Mouse (Mus musculus) liver, embryonic 16.5 days (tissue): ENCODE measurements around the gene Syt2. TPM values are rescaled to one million over a fixed set of nuclear protein-coding genes. Genes with fewer than 3 reads are reported as not detected.

ENCODE experiments used
- ATAC-seq: fragments of 200-750 bp; cut with Nextera tagmentation; 2 replicates; pipeline ENCODE4 v1.8.0; 2017; ENCODE audit warnings: low read depth, mild to moderate bottlenecking, moderate number of reproducible peaks, moderate library complexity
- H3K27ac ChIP-seq: fragments of 300-500 bp; sonication (generic); 2 replicates; pipeline ENCODE4 v1.5.1; 2014; ENCODE audit warnings: mild to moderate bottlenecking, low read length
- H3K27me3 ChIP-seq: fragments of 300-500 bp; sonication (generic); 2 replicates; pipeline ENCODE4 v1.6.1; 2014; ENCODE audit warnings: low read depth, low read length, mixed read lengths; ENCODE audit not compliant: control insufficient read depth, insufficient read depth
- H3K36me3 ChIP-seq: fragments of 300-500 bp; sonication (generic); 2 replicates; pipeline ENCODE4 v1.6.1; 2014; ENCODE audit warnings: mild to moderate bottlenecking; ENCODE audit not compliant: control insufficient read depth, insufficient read depth
- H3K4me1 ChIP-seq: fragments of 300-500 bp; sonication (generic); 2 replicates; pipeline ENCODE4 v1.6.1; 2014; ENCODE audit warnings: low read depth, low read length, mixed read lengths; ENCODE audit not compliant: control insufficient read depth
- H3K4me2 ChIP-seq: fragments of 300-500 bp; sonication (generic); 2 replicates; pipeline ENCODE4 v1.6.1; 2014; ENCODE audit warnings: low read depth, low read length, mixed read lengths
- H3K4me3 ChIP-seq: fragments of 300-500 bp; sonication (generic); 2 replicates; pipeline ENCODE4 v1.5.1; 2014; ENCODE audit warnings: low read depth, mild to moderate bottlenecking, low read length
- H3K9ac ChIP-seq: fragments of 300-500 bp; sonication (generic); 2 replicates; pipeline ENCODE4 v1.6.1; 2014; ENCODE audit warnings: low read depth, low read length
- H3K9me3 ChIP-seq: fragments of 300-500 bp; sonication (generic); replicated peaks from 2 replicates; pipeline ENCODE4 v1.6.1; 2016; ENCODE audit warnings: low read length; ENCODE audit not compliant: control insufficient read depth
- whole genome bisulfite sequencing: fragments of 180-500 bp; shearing (Covaris S2); extraction: QIAGEN DNeasy Blood & Tissue Kit; methylation state at CpG from one replicate; pipeline ENCODE4 v1.1.7; 2014; ENCODE audit not compliant: insufficient replicate concordance; 5-methylcytosine and 5-hydroxymethylcytosine counted together
- polyA plus RNA-seq: library from polyadenylated mRNA; unstranded; fragments of >200 nt; fragmentation: Nextera tagmentation; extraction: Ambion mirVana; gene quantifications from 2 replicates; pipeline ENCODE4 v1.2.1, GENCODE M21; 2015

Syt2 gene
- polyA plus RNA-seq, 1 experiment from 2014 or later, result 0.04 TPM

DNA sequence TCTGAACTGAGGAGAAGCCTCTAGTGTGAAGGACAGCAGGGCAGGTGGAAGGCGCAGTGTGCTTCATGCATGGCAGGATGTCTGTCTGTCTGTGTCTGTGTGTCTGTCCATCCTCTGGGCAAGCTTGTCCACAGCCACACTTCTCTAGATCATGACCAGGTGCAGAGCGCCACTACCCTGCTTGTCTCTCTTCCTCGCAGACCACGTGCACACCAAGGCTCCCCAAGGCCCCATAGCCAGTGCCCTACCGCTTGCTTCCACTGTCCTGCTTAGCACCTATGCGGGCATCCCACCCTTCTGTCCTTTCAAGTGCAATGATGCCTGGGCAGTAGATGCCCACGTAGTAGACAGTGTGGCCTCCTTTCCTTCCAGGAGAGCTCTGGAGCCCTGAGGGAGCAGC lies 80.0 kb downstream of the Syt2 start:
- H3K9ac ChIP-seq, result no peak overlapping the region
- no peak overlapping the region for H3K4me3 ChIP-seq
- no peaks in the 10 kb centered on the region for H3K4me1 ChIP-seq
- WGBS, result 74% methylated on average over 7 of the region's 7 CpGs
- H3K4me2 ChIP-seq, result no peak overlapping the region
- no peak for ATAC-seq
- H3K9me3 ChIP-seq, result no peaks in the 10 kb centered on the region
- H3K27me3 ChIP-seq, result no peaks in the 10 kb centered on the region
- no peaks in the 10 kb centered on the region for H3K36me3 ChIP-seq
- H3K27ac ChIP-seq, result no peak overlapping the region

DNA sequence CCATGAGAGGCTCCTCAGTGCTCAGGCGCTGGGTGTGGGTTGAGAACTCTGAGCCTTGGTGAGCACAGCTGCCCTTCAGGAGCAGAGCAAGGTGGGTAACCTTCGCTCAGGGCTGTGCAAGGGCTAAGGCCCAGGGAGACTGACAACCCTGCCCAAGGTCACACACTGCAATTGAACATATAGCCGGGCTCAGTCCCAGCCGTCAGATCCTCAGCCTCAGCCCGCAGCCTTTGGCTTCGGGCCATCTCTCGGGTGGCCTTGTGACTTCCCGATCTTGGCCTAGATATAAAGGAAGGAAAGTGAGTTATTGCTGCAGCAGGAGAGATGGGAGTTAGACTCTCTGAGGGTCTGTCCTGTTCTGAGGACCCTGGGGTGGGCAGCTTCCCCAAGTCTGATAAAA lies 80.8 kb downstream of the Syt2 start:
- ATAC-seq, result no peak

GRCm38 (mm10) chr1:134733659-134734058 lies 87.2 kb downstream of the Syt2 start:
- Histone ChIP-seq H3K27me3 (no peaks in the 10 kb centered on the region), H3K9ac (no peak overlapping the region), H3K4me3 (no peak overlapping the region), H3K36me3 (no peaks in the 10 kb centered on the region), H3K4me2 (no peak overlapping the region), H3K9me3 (no peaks in the 10 kb centered on the region), H3K27ac (no peak overlapping the region), H3K4me1 (no peaks in the 10 kb centered on the region)
- no peak for ATAC-seq
- 78% methylated on average over 5 of the region's 5 CpGs for WGBS

More for the DNA sequence above, 80.8 kb downstream of the Syt2 start:
- Histone ChIP-seq H3K4me2 (no peak overlapping the region), H3K36me3 (no peaks in the 10 kb centered on the region), H3K27ac (no peak overlapping the region), H3K4me1 (no peaks in the 10 kb centered on the region), H3K9ac (no peak overlapping the region), H3K9me3 (no peaks in the 10 kb centered on the region), H3K4me3 (no peak overlapping the region), H3K27me3 (no peaks in the 10 kb centered on the region)
- WGBS, result 75% methylated on average over 8 of the region's 8 CpGs

DNA sequence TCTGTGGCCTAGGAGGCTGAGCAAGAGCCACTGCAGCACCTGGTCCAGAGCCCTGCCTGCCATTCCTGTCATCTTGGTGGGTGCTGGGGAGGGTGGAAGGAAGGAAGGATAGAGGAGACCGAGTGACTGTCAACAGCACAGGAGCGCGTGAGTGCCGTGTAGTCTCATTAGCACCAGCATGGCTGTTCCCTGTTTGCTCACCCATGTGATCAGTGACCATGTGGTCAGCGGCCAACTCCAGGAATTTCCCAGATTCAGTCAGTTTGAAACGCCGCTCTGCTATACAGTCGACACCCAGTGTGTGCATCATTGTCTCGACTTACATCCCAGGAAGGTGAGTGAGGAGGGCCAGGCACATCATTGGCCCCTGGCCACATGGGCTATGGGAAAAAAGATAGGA lies 91.0 kb downstream of the Syt2 start:
- Histone ChIP-seq H3K9ac (no peak overlapping the region), H3K27me3 (no peaks in the 10 kb centered on the region), H3K4me1 (peaks cover 17% of the 10 kb centered on the region), H3K27ac (no peak overlapping the region), H3K9me3 (no peaks in the 10 kb centered on the region), H3K4me2 (no peak overlapping the region), H3K36me3 (no peaks in the 10 kb centered on the region), H3K4me3 (no peak overlapping the region)
- ATAC-seq, result no peak
- 69% methylated on average over 9 of the region's 9 CpGs for WGBS

- Histone ChIP-seq H3K4me1 (peaks cover 25% of the 10 kb centered on the region), H3K4me2 (peak overlapping the region; percentile 60), H3K9ac (no peak overlapping the region)
Measured at GRCm38 (mm10) chr1:134741433-134741832, 95.0 kb downstream of the Syt2 start.

DNA sequence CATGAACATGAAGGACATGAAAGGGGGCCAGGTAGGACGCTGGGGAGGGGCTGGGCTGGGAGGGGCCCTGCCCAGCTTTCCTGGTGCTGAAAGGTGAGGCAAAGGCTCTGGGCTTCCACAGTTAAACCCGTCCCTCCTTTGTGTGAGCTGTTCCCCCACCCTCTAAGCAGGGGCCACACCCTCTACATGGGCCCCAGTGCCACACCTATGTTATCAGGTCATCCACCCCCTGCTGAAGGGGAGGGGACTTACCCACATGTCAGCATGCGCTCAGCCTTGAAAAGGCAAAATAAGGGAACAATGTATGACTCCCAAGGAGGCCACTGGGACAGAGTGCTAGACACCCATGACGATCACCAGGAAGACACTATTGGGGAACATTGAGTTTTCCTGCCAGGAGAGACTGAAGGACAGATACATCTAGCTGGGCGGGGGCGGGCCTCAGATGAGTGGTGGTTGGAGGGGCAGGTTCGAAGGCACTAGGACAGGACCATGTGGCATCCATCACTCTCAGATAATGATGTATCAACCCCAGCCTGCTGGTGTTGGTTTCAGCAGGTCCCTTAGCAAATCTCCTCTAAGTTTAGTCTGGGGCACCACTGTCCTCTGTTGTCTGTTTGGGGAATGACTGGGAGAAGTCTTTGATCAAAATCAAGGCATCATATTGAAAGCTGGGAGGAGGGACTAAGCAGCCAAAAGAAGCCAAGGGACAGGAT lies 95.6 kb downstream of the Syt2 start:
- Histone ChIP-seq H3K9me3 (no peaks in the 10 kb centered on the region), H3K4me3 (peak overlapping the region; percentile 34), H3K4me2 (peak overlapping the region; percentile 60), H3K4me1 (peaks cover 25% of the 10 kb centered on the region), H3K9ac (no peak overlapping the region), H3K27ac (peak overlapping the region; percentile 78), H3K36me3 (no peaks in the 10 kb centered on the region), H3K27me3 (no peaks in the 10 kb centered on the region)
- ATAC-seq, result peak; percentile 98
- 22% methylated on average over 7 of the region's 7 CpGs for WGBS

More at GRCm38 (mm10) chr1:134741433-134741832, 95.0 kb downstream of the Syt2 start:
- peak overlapping the region; percentile 34 for H3K4me3 ChIP-seq
- H3K27ac ChIP-seq, result peak overlapping the region; percentile 78
- no peaks in the 10 kb centered on the region for H3K27me3 ChIP-seq
- H3K36me3 ChIP-seq, result no peaks in the 10 kb centered on the region
- H3K9me3 ChIP-seq, result no peaks in the 10 kb centered on the region
- peak; percentile 6 for ATAC-seq
- 39% methylated on average over 6 of the region's 6 CpGs for WGBS

- no peak for ATAC-seq
- Histone ChIP-seq H3K9ac (no peak overlapping the region), H3K9me3 (no peaks in the 10 kb centered on the region), H3K4me1 (peaks cover 31% of the 10 kb centered on the region), H3K4me2 (no peak overlapping the region), H3K4me3 (no peak overlapping the region), H3K27ac (no peak overlapping the region), H3K27me3 (no peaks in the 10 kb centered on the region), H3K36me3 (no peaks in the 10 kb centered on the region)
- WGBS, result 49% methylated on average over 4 of the region's 6 CpGs
Measured at GRCm38 (mm10) chr1:134745648-134746047, 99.2 kb downstream of the Syt2 start.

- WGBS, result 5% methylated on average over 23 of the region's 23 CpGs
- H3K4me3 ChIP-seq, result peak overlapping the region; percentile 28
Measured at GRCm38 (mm10) chr1:134747236-134748174, 101.0 kb downstream of the Syt2 start.

GRCm38 (mm10) chr1:134749889-134750288 lies 103.4 kb downstream of the Syt2 start:
- H3K4me2 ChIP-seq, result no peak overlapping the region
- no peak overlapping the region for H3K4me3 ChIP-seq
- H3K27ac ChIP-seq, result no peak overlapping the region
- peaks cover 6% of the 10 kb centered on the region for H3K4me1 ChIP-seq
- no peaks in the 10 kb centered on the region for H3K36me3 ChIP-seq
- H3K27me3 ChIP-seq, result no peaks in the 10 kb centered on the region
- H3K9ac ChIP-seq, result no peak overlapping the region
- 77% methylated on average over 7 of the region's 7 CpGs for WGBS
- ATAC-seq, result no peak
- H3K9me3 ChIP-seq, result no peaks in the 10 kb centered on the region

More at GRCm38 (mm10) chr1:134747236-134748174, 101.0 kb downstream of the Syt2 start:
- no peaks in the 10 kb centered on the region for H3K9me3 ChIP-seq
- no peak overlapping the region for H3K27ac ChIP-seq
- no peaks in the 10 kb centered on the region for H3K27me3 ChIP-seq
- peaks cover 14% of the 10 kb centered on the region for H3K4me1 ChIP-seq
- ATAC-seq, result peak; percentile 72
- peak overlapping the region; percentile 28 for H3K4me2 ChIP-seq
- no peak overlapping the region for H3K9ac ChIP-seq
- no peaks in the 10 kb centered on the region for H3K36me3 ChIP-seq
